11 mouse cellular contexts compared by ENCODE assay signal in genomic region chr3:129256283-129256682, GRCm38 (mm10). TPM values are rescaled to one million over a fixed set of nuclear protein-coding genes. Genes with fewer than 3 reads are reported as not detected.
DNase-seq lines count a peak whose midpoint lies in the region; ATAC-seq lines count a peak whose summit lies in the region.
"Had no signal": no experiment of that assay in that cellular context is flagged by ENCODE, and none has a peak within 500 bp of the region (broad histone marks: within the 10 kb centered on the region; RNA-seq: fewer than 3 reads in every experiment).

No protein-coding gene starts in this region.

- H3K4me1 ChIP-seq in kidney, embryonic 14.5 days (ENCODE audit: control insufficient read depth, insufficient read depth, low read length), result no peaks in the 10 kb centered on the region
- H3K4me1 ChIP-seq in embryonic facial prominence, embryonic 13.5 days, result no peaks in the 10 kb centered on the region
- no peaks in the 10 kb centered on the region for H3K4me1 ChIP-seq in intestine, embryonic 15.5 days (replicated peaks)
- H3K4me1 ChIP-seq in neural tube, embryonic 12.5 days, result no peaks in the 10 kb centered on the region

- H3K4me3 ChIP-seq in kidney, embryonic 14.5 days (ENCODE audit: low read length), result no peak overlapping the region
- H3K4me3 ChIP-seq in embryonic facial prominence, embryonic 13.5 days, result peak overlapping the region; percentile 27
- peak overlapping the region; percentile 11 for H3K4me3 ChIP-seq in intestine, embryonic 15.5 days (replicated peaks)
- peak overlapping the region; percentile 22; the same call in 1 of the 2 replicates for H3K4me3 ChIP-seq in neural tube, embryonic 12.5 days

- WGBS in kidney, embryonic 14.5 days, result 51% methylated on average over 19 of the region's 19 CpGs
- WGBS in embryonic facial prominence, embryonic 13.5 days, result 54% methylated on average over 19 of the region's 19 CpGs
- WGBS in intestine, embryonic 15.5 days, result 57% methylated on average over 19 of the region's 19 CpGs
- 54% methylated on average over 19 of the region's 19 CpGs for WGBS in neural tube, embryonic 12.5 days

- DNase-seq in kidney, adult 8-10 months, result no peak
- DNase-seq in cerebellum, adult 11 months, result no peak
- no peak for DNase-seq in urinary bladder, postnatal 36 days (ENCODE audit: low spot score in 2 of 2)

- H3K4me2 ChIP-seq in kidney, embryonic 14.5 days (replicated peaks; ENCODE audit: low read depth, low read length), result peak overlapping the region; percentile 26
- peak overlapping the region; percentile 53 for H3K4me2 ChIP-seq in embryonic facial prominence, embryonic 13.5 days
- H3K4me2 ChIP-seq in intestine, embryonic 15.5 days (replicated peaks), result peak overlapping the region; percentile 50
- peak overlapping the region; percentile 47 for H3K4me2 ChIP-seq in neural tube, embryonic 12.5 days (replicated peaks)

- 0 out of 2 replicates have a peak, but pooled peaks have one; percentile 35 for ATAC-seq in kidney, embryonic 14.5 days (ENCODE audit: low FRiP score, low TSS enrichment)
- ATAC-seq in embryonic facial prominence, embryonic 13.5 days (ENCODE audit: insufficient number of reproducible peaks, insufficient read depth, low FRiP score, low TSS enrichment, low read depth), result no peak
- ATAC-seq in intestine, embryonic 15.5 days, result peak; percentile 39; the same call in 1 of the 2 replicates
- no peak for ATAC-seq in neural tube, embryonic 12.5 days (ENCODE audit: low FRiP score, low read depth)
- ATAC-seq in erythroid progenitor cell, adult 5-6 weeks (replicated peaks; ENCODE audit: low FRiP score, poor library complexity, severe bottlenecking), result no peak

- no peak overlapping the region for H3K27ac ChIP-seq in kidney, embryonic 14.5 days (ENCODE audit: low read depth, low read length)
- no peak overlapping the region for H3K27ac ChIP-seq in embryonic facial prominence, embryonic 13.5 days
- no peak overlapping the region for H3K27ac ChIP-seq in intestine, embryonic 15.5 days
- no peak overlapping the region for H3K27ac ChIP-seq in neural tube, embryonic 12.5 days

- no peaks in the 10 kb centered on the region for H3K36me3 ChIP-seq in kidney, embryonic 14.5 days (ENCODE audit: control insufficient read depth, insufficient read depth, low read length)
- H3K36me3 ChIP-seq in embryonic facial prominence, embryonic 13.5 days, result no peaks in the 10 kb centered on the region
- H3K36me3 ChIP-seq in intestine, embryonic 15.5 days, result no peaks in the 10 kb centered on the region
- no peaks in the 10 kb centered on the region for H3K36me3 ChIP-seq in neural tube, embryonic 12.5 days

- no peaks in the 10 kb centered on the region for H3K9me3 ChIP-seq in kidney, embryonic 14.5 days (ENCODE audit: control insufficient read depth, low read length)
- no peaks in the 10 kb centered on the region for H3K9me3 ChIP-seq in embryonic facial prominence, embryonic 13.5 days
- no peaks in the 10 kb centered on the region for H3K9me3 ChIP-seq in intestine, embryonic 15.5 days
- no peaks in the 10 kb centered on the region for H3K9me3 ChIP-seq in neural tube, embryonic 12.5 days

- no peak overlapping the region for H3K9ac ChIP-seq in kidney, embryonic 14.5 days (ENCODE audit: low read depth, low read length)
- H3K9ac ChIP-seq in embryonic facial prominence, embryonic 13.5 days, result no peak overlapping the region
- no peak overlapping the region for H3K9ac ChIP-seq in intestine, embryonic 15.5 days
- no peak overlapping the region for H3K9ac ChIP-seq in neural tube, embryonic 12.5 days

- H3K27me3 ChIP-seq in kidney, embryonic 14.5 days (ENCODE audit: control insufficient read depth, insufficient read depth, low read length), result no peaks in the 10 kb centered on the region
- H3K27me3 ChIP-seq in embryonic facial prominence, embryonic 13.5 days, result no peaks in the 10 kb centered on the region
- no peaks in the 10 kb centered on the region for H3K27me3 ChIP-seq in intestine, embryonic 15.5 days (replicated peaks)
- no peaks in the 10 kb centered on the region for H3K27me3 ChIP-seq in neural tube, embryonic 12.5 days (replicated peaks)

RNA-seq across cellular contexts. Expression of gene Pitx2, which starts 56.6 kb away (rescaled TPM):
- 1.7 and 1.8 TPM in 2 replicates for polyA plus RNA-seq in kidney, embryonic 14.5 days (2014; fragmentation: Nextera tagmentation; extraction: Ambion mirVana)
- 62.5 and 65.6 TPM in 2 replicates for polyA plus RNA-seq in embryonic facial prominence, embryonic 13.5 days (2015; fragmentation: Nextera tagmentation; extraction: Ambion mirVana)
- 39.4 and 45.2 TPM in 2 replicates for polyA plus RNA-seq in intestine, embryonic 15.5 days (2015; fragmentation: Nextera tagmentation; extraction: Ambion mirVana)
- 7.6 and 10.2 TPM in 2 replicates for polyA plus RNA-seq in neural tube, embryonic 12.5 days (2016; fragmentation: Nextera tagmentation; extraction: Ambion mirVana)
- total RNA-seq in erythroid progenitor cell, adult 5-6 weeks (2015; ENCODE audit: low replicate concordance), result not detected in 2 replicates
- total RNA-seq in erythroid progenitor cell, adult 5-6 weeks (2017; ENCODE audit: low replicate concordance), result not detected in 2 replicates
- total RNA-seq: left cerebral cortex, adult 8-10 months; MEL had no signal
- polyA plus RNA-seq: cortical plate, adult 2 months had no signal

Comparison
In these comparisons a context has a peak if more than half of its experiments do, and no peak if none do; other contexts are left out.
1. ATAC-seq: peak in kidney, embryonic 14.5 days (single experiment) and intestine, embryonic 15.5 days (single experiment); none in embryonic facial prominence, embryonic 13.5 days (single experiment), neural tube, embryonic 12.5 days (single experiment) and erythroid progenitor cell, adult 5-6 weeks (single experiment).
2. Peak in every context shown above with its lines, with median percentiles within 50 percentile points of each other: H3K4me2 ChIP-seq.